Mouse (Mus musculus): ENCODE measurements around the gene Mast3. TPM values are rescaled to one million over a fixed set of nuclear protein-coding genes. Genes with fewer than 3 reads are reported as not detected.
A peak's percentile ranks its signal among the peaks of the same experiment; 100 is the strongest.

Gene Mast3
- polyA plus RNA-seq, 1 experiment from 2014 or later = 10.7 TPM

GRCm38 (mm10) chr8:70796403-70797080 lies 8.3 kb downstream of the Mast3 start:
- Histone ChIP-seq H3K9ac (replicated peaks; ENCODE audit: low read depth, low read length) (peak overlapping the region; percentile 41; the same call in 1 of the 2 replicates), H3K9me3 (ENCODE audit: control insufficient read depth, low read depth, low read length) (no peaks in the 10 kb centered on the region), H3K27me3 (ENCODE audit: control insufficient read depth, insufficient read depth, low read length) (peaks cover 19% of the 10 kb centered on the region), H3K4me1 (ENCODE audit: control insufficient read depth, insufficient read depth, low read length) (peaks cover 15% of the 10 kb centered on the region), H3K27ac (ENCODE audit: low read length) (peak overlapping the region; percentile 23; the same call in 1 of the 2 replicates), H3K4me2 (replicated peaks; ENCODE audit: low read depth, low read length) (peak overlapping the region; percentile 94), H3K36me3 (ENCODE audit: control insufficient read depth, insufficient read depth, low read length) (no peaks in the 10 kb centered on the region), H3K4me3 (ENCODE audit: low read depth, low read length) (peak overlapping the region; percentile 46)
- no peak; the same call in 1 of the 2 replicates for ATAC-seq (ENCODE audit: insufficient number of reproducible peaks, insufficient read depth, low FRiP score, low read depth)
- 2% methylated on average over 53 of the region's 54 CpGs for WGBS

- Histone ChIP-seq H3K4me3 (ENCODE audit: low read depth, low read length) (no peak overlapping the region), H3K9me3 (ENCODE audit: control insufficient read depth, low read depth, low read length) (no peaks in the 10 kb centered on the region), H3K9ac (replicated peaks; ENCODE audit: low read depth, low read length) (no peak overlapping the region), H3K36me3 (ENCODE audit: control insufficient read depth, insufficient read depth, low read length) (no peaks in the 10 kb centered on the region), H3K4me1 (ENCODE audit: control insufficient read depth, insufficient read depth, low read length) (peaks cover 27% of the 10 kb centered on the region), H3K27me3 (ENCODE audit: control insufficient read depth, insufficient read depth, low read length) (peaks cover 19% of the 10 kb centered on the region), H3K27ac (ENCODE audit: low read length) (no peak overlapping the region), H3K4me2 (replicated peaks; ENCODE audit: low read depth, low read length) (no peak overlapping the region)
- ATAC-seq (ENCODE audit: insufficient number of reproducible peaks, insufficient read depth, low FRiP score, low read depth) = no peak
- WGBS = 85% methylated on average over 2 of the region's 2 CpGs
These were observed 9.5 kb downstream of the Mast3 start for GRCm38 (mm10) chr8:70795370-70795769.

GRCm38 (mm10) chr8:70794215-70794614 lies 10.6 kb downstream of the Mast3 start:
- H3K27ac ChIP-seq (ENCODE audit: low read length) = no peak overlapping the region
- no peak overlapping the region for H3K4me2 ChIP-seq (replicated peaks; ENCODE audit: low read depth, low read length)

GRCm38 (mm10) chr8:70792700-70793099 lies 12.2 kb downstream of the Mast3 start:
- peaks cover 7% of the 10 kb centered on the region; the same call in 1 of the 2 replicates for H3K36me3 ChIP-seq (ENCODE audit: control insufficient read depth, insufficient read depth, low read length)
- H3K4me3 ChIP-seq (ENCODE audit: low read depth, low read length) = peak overlapping the region; percentile 75
- WGBS = under 1% methylated on average over 20 of the region's 20 CpGs
- peaks cover 26% of the 10 kb centered on the region for H3K4me1 ChIP-seq (ENCODE audit: control insufficient read depth, insufficient read depth, low read length)
- H3K4me2 ChIP-seq (replicated peaks; ENCODE audit: low read depth, low read length) = peak overlapping the region; percentile 82
- no peaks in the 10 kb centered on the region for H3K27me3 ChIP-seq (ENCODE audit: control insufficient read depth, insufficient read depth, low read length)
- ATAC-seq (ENCODE audit: insufficient number of reproducible peaks, insufficient read depth, low FRiP score, low read depth) = peak; percentile 48
- no peaks in the 10 kb centered on the region for H3K9me3 ChIP-seq (ENCODE audit: control insufficient read depth, low read depth, low read length)
- H3K9ac ChIP-seq (replicated peaks; ENCODE audit: low read depth, low read length) = peak overlapping the region; percentile 80; the same call in 1 of the 2 replicates
- peak overlapping the region; percentile 45; the same call in 1 of the 2 replicates for H3K27ac ChIP-seq (ENCODE audit: low read length)

More at GRCm38 (mm10) chr8:70794215-70794614, 10.6 kb downstream of the Mast3 start:
- Histone ChIP-seq H3K27me3 (ENCODE audit: control insufficient read depth, insufficient read depth, low read length) (peaks cover 10% of the 10 kb centered on the region; the same call in 1 of the 2 replicates), H3K4me3 (ENCODE audit: low read depth, low read length) (no peak overlapping the region), H3K9ac (replicated peaks; ENCODE audit: low read depth, low read length) (no peak overlapping the region), H3K4me1 (ENCODE audit: control insufficient read depth, insufficient read depth, low read length) (peaks cover 28% of the 10 kb centered on the region), H3K36me3 (ENCODE audit: control insufficient read depth, insufficient read depth, low read length) (no peaks in the 10 kb centered on the region), H3K9me3 (ENCODE audit: control insufficient read depth, low read depth, low read length) (no peaks in the 10 kb centered on the region)
- WGBS = 88% methylated on average over 2 of the region's 2 CpGs
- no peak for ATAC-seq (ENCODE audit: insufficient number of reproducible peaks, insufficient read depth, low FRiP score, low read depth)

- ATAC-seq (ENCODE audit: insufficient number of reproducible peaks, insufficient read depth, low FRiP score, low read depth) = peak; percentile 83
- Histone ChIP-seq H3K27ac (ENCODE audit: low read length) (peak overlapping the region; percentile 61), H3K27me3 (ENCODE audit: control insufficient read depth, insufficient read depth, low read length) (no peaks in the 10 kb centered on the region), H3K36me3 (ENCODE audit: control insufficient read depth, insufficient read depth, low read length) (peaks cover 11% of the 10 kb centered on the region; the same call in 1 of the 2 replicates), H3K4me1 (ENCODE audit: control insufficient read depth, insufficient read depth, low read length) (peaks cover 24% of the 10 kb centered on the region), H3K4me3 (ENCODE audit: low read depth, low read length) (peak overlapping the region; percentile 75), H3K4me2 (replicated peaks; ENCODE audit: low read depth, low read length) (peak overlapping the region; percentile 82), H3K9me3 (ENCODE audit: control insufficient read depth, low read depth, low read length) (no peaks in the 10 kb centered on the region), H3K9ac (replicated peaks; ENCODE audit: low read depth, low read length) (peak overlapping the region; percentile 80)
- 3% methylated on average over 58 of the region's 58 CpGs for WGBS
These were observed 12.7 kb downstream of the Mast3 start for GRCm38 (mm10) chr8:70791975-70792691.

- no peaks in the 10 kb centered on the region for H3K27me3 ChIP-seq (ENCODE audit: control insufficient read depth, insufficient read depth, low read length)
- no peak overlapping the region; the same call in 1 of the 2 replicates for H3K27ac ChIP-seq (ENCODE audit: low read length)
- no peaks in the 10 kb centered on the region for H3K9me3 ChIP-seq (ENCODE audit: control insufficient read depth, low read depth, low read length)
- peaks cover 24% of the 10 kb centered on the region for H3K4me1 ChIP-seq (ENCODE audit: control insufficient read depth, insufficient read depth, low read length)
- H3K4me3 ChIP-seq (ENCODE audit: low read depth, low read length) = peak overlapping the region; percentile 75; the same call in 1 of the 2 replicates
- peak overlapping the region; percentile 82 for H3K4me2 ChIP-seq (replicated peaks; ENCODE audit: low read depth, low read length)
- H3K9ac ChIP-seq (replicated peaks; ENCODE audit: low read depth, low read length) = peak overlapping the region; percentile 28; the same call in 1 of the 2 replicates
- no peak for ATAC-seq (ENCODE audit: insufficient number of reproducible peaks, insufficient read depth, low FRiP score, low read depth)
- H3K36me3 ChIP-seq (ENCODE audit: control insufficient read depth, insufficient read depth, low read length) = peaks cover 19% of the 10 kb centered on the region
- 59% methylated on average over 7 of the region's 7 CpGs for WGBS
These were observed 13.6 kb downstream of the Mast3 start for GRCm38 (mm10) chr8:70791294-70791701.

- no peaks in the 10 kb centered on the region for H3K27me3 ChIP-seq (ENCODE audit: control insufficient read depth, insufficient read depth, low read length)
- H3K4me2 ChIP-seq (replicated peaks; ENCODE audit: low read depth, low read length) = peak overlapping the region; percentile 82
- H3K4me1 ChIP-seq (ENCODE audit: control insufficient read depth, insufficient read depth, low read length) = peaks cover 24% of the 10 kb centered on the region
- H3K9ac ChIP-seq (replicated peaks; ENCODE audit: low read depth, low read length) = peak overlapping the region; percentile 28; the same call in 1 of the 2 replicates
- no peak for ATAC-seq (ENCODE audit: insufficient number of reproducible peaks, insufficient read depth, low FRiP score, low read depth)
- peak overlapping the region; percentile 27; the same call in 1 of the 2 replicates for H3K27ac ChIP-seq (ENCODE audit: low read length)
- H3K9me3 ChIP-seq (ENCODE audit: control insufficient read depth, low read depth, low read length) = no peaks in the 10 kb centered on the region
- peaks cover 23% of the 10 kb centered on the region for H3K36me3 ChIP-seq (ENCODE audit: control insufficient read depth, insufficient read depth, low read length)
- 50% methylated on average over 8 of the region's 8 CpGs for WGBS
- H3K4me3 ChIP-seq (ENCODE audit: low read depth, low read length) = peak overlapping the region; percentile 75; the same call in 1 of the 2 replicates
These were observed 14.0 kb downstream of the Mast3 start for GRCm38 (mm10) chr8:70790846-70791245.

- H3K9me3 ChIP-seq (ENCODE audit: control insufficient read depth, low read depth, low read length) = no peaks in the 10 kb centered on the region
- H3K36me3 ChIP-seq (ENCODE audit: control insufficient read depth, insufficient read depth, low read length) = peaks cover 33% of the 10 kb centered on the region
- H3K9ac ChIP-seq (replicated peaks; ENCODE audit: low read depth, low read length) = no peak overlapping the region
- H3K27ac ChIP-seq (ENCODE audit: low read length) = no peak overlapping the region
- H3K4me1 ChIP-seq (ENCODE audit: control insufficient read depth, insufficient read depth, low read length) = peaks cover 24% of the 10 kb centered on the region
- no peak overlapping the region for H3K4me3 ChIP-seq (ENCODE audit: low read depth, low read length)
- H3K4me2 ChIP-seq (replicated peaks; ENCODE audit: low read depth, low read length) = no peak overlapping the region
- 79% methylated on average over 10 of the region's 10 CpGs for whole genome bisulfite sequencing
- no peaks in the 10 kb centered on the region for H3K27me3 ChIP-seq (ENCODE audit: control insufficient read depth, insufficient read depth, low read length)
- no peak for ATAC-seq (ENCODE audit: insufficient number of reproducible peaks, insufficient read depth, low FRiP score, low read depth)
These were observed 15.8 kb downstream of the Mast3 start for GRCm38 (mm10) chr8:70789046-70789445.
